Mouse (Mus musculus) CH12.LX (cell line): Measurements from ENCODE around the gene Dctn3. TPM values are rescaled to one million over a fixed set of nuclear protein-coding genes. Genes with fewer than 3 reads are reported as not detected.
A peak's percentile ranks its signal among the peaks of the same experiment; 100 is the strongest.

ENCODE experiments used
- DNase-seq: peaks from one replicate; pipeline ENCODE4 v3.0.0-alpha.2; 2013; ENCODE audit errors: extremely low read depth
- H3K27ac ChIP-seq: 2 replicates; pipeline ENCODE4 v1.5.1; 2012; ENCODE audit warnings: low read depth, mild to moderate bottlenecking, control low read depth, moderate library complexity; ENCODE audit not compliant: insufficient read depth
- H3K27me3 ChIP-seq: replicated peaks from 2 replicates; pipeline ENCODE3; 2012; ENCODE audit warnings: inconsistent platforms
- H3K36me3 ChIP-seq, 2 experiments: replicated peaks in 1 of 2; 2 replicates each; pipeline versions ENCODE3 to v1.6.1; 2012; ENCODE audit warnings: inconsistent platforms in 1 of 2, low read length in 1 of 2, mild to moderate bottlenecking in 1 of 2, mixed read lengths in 1 of 2, moderate library complexity in 1 of 2; ENCODE audit not compliant: control insufficient read depth in 1 of 2, insufficient read depth in 1 of 2
- H3K4me1 ChIP-seq, 2 experiments: 2 replicates each; pipeline ENCODE4 v1.6.1; 2012; ENCODE audit warnings: inconsistent platforms in 1 of 2, moderate library complexity in 1 of 2; ENCODE audit not compliant: insufficient read depth in 2 of 2, control insufficient read depth in 1 of 2
- H3K4me2 ChIP-seq: 2 replicates; pipeline ENCODE4 v1.6.1; 2012; ENCODE audit warnings: low read depth, mild to moderate bottlenecking, control low read depth; ENCODE audit not compliant: poor library complexity, insufficient read depth, severe bottlenecking
- H3K4me3 ChIP-seq, 3 experiments: fragments of 150-350 bp in 1 of 3; sonication (generic) in 1 of 3; replicated peaks in 1 of 3; 2 replicates each; pipeline versions ENCODE3 to v1.5.1; 2011 to 2012; ENCODE audit warnings: low read depth in 2 of 3, low read length in 2 of 3, mild to moderate bottlenecking in 2 of 3, moderate library complexity in 2 of 3, control low read depth in 1 of 3, improper control_type of control experiment in 1 of 3, inconsistent platforms in 1 of 3, mixed read lengths in 1 of 3; ENCODE audit not compliant: poor library complexity in 1 of 3
- H3K79me2 ChIP-seq: replicated peaks from 2 replicates; pipeline ENCODE4 v1.6.1; 2012; ENCODE audit warnings: mild to moderate bottlenecking, moderate library complexity; ENCODE audit not compliant: control insufficient read depth, poor library complexity, insufficient read depth, severe bottlenecking; ENCODE audit errors: extremely low read depth
- H3K9ac ChIP-seq: 2 replicates; pipeline ENCODE4 v1.6.1; 2012; ENCODE audit warnings: low read depth, mild to moderate bottlenecking, control low read depth, moderate library complexity; ENCODE audit not compliant: insufficient read depth
- H3K9me3 ChIP-seq: replicated peaks from 2 replicates; pipeline ENCODE3; 2012; ENCODE audit warnings: low read length, inconsistent platforms, mixed read lengths
- BHLHE40 ChIP-seq: IDR thresholded peaks from 2 replicates; pipeline ENCODE4 v1.6.1; 2011; ENCODE audit warnings: mild to moderate bottlenecking, low read depth, low read length, improper control_type of control experiment
- CHD1 ChIP-seq: IDR thresholded peaks from 2 replicates; pipeline ENCODE4 v1.6.1; 2012; ENCODE audit warnings: low read depth, low read length, improper control_type of control experiment, inconsistent platforms
- CHD2 ChIP-seq: IDR thresholded peaks from 2 replicates; pipeline ENCODE4 v1.6.1; 2011; ENCODE audit warnings: low read length, improper control_type of control experiment
- CTCF ChIP-seq, 2 experiments: IDR thresholded peaks in 1 of 2; conservative IDR thresholded peaks in 1 of 2; 2 replicates each; pipeline ENCODE4 v1.5.1; 2011 to 2012; ENCODE audit warnings: low read depth in 2 of 2, low read length in 2 of 2, improper control_type of control experiment in 1 of 2, inconsistent platforms in 1 of 2, mild to moderate bottlenecking in 1 of 2, moderate library complexity in 1 of 2
- E2F4 ChIP-seq: IDR thresholded peaks from 2 replicates; pipeline ENCODE4 v1.6.1; 2011; ENCODE audit warnings: low read depth, low read length, improper control_type of control experiment; ENCODE audit not compliant: insufficient replicate concordance
- ELF1 ChIP-seq: IDR thresholded peaks from 2 replicates; pipeline ENCODE4 v1.6.1; 2014; ENCODE audit warnings: low read depth, mild to moderate bottlenecking, inconsistent platforms, low read length, improper control_type of control experiment
- EP300 ChIP-seq: IDR thresholded peaks from 2 replicates; pipeline ENCODE4 v1.6.1; 2011; ENCODE audit warnings: low read length, improper control_type of control experiment
- GABPA ChIP-seq: IDR thresholded peaks from 2 replicates; pipeline ENCODE4 v1.6.1; 2012; ENCODE audit warnings: low read depth, low read length, improper control_type of control experiment, inconsistent platforms; ENCODE audit not compliant: insufficient replicate concordance
- JUN ChIP-seq: IDR thresholded peaks from 2 replicates; pipeline ENCODE4 v1.6.1; 2011; ENCODE audit warnings: low read depth, mild to moderate bottlenecking, low read length, improper control_type of control experiment, moderate library complexity; ENCODE audit not compliant: insufficient read depth
- JUND ChIP-seq: conservative IDR thresholded peaks from 2 replicates; pipeline ENCODE4 v1.6.1; 2011; ENCODE audit warnings: low read depth, low read length, improper control_type of control experiment
- KAT2A ChIP-seq: IDR thresholded peaks from 2 replicates; pipeline ENCODE4 v1.6.1; 2012; ENCODE audit warnings: low read length, improper control_type of control experiment, inconsistent platforms; ENCODE audit not compliant: insufficient replicate concordance
- MAX ChIP-seq: IDR thresholded peaks from 2 replicates; pipeline ENCODE4 v1.6.1; 2011; ENCODE audit warnings: low read length, improper control_type of control experiment
- MAZ ChIP-seq: IDR thresholded peaks from 2 replicates; pipeline ENCODE4 v1.6.1; 2012; ENCODE audit warnings: low read depth, mild to moderate bottlenecking, inconsistent platforms, low read length, improper control_type of control experiment, moderate library complexity
- MXI1 ChIP-seq: IDR thresholded peaks from 2 replicates; pipeline ENCODE4 v1.6.1; 2011; ENCODE audit warnings: mild to moderate bottlenecking, low read depth, low read length, improper control_type of control experiment
- NELFE ChIP-seq: IDR thresholded peaks from 2 replicates; pipeline ENCODE4 v1.6.1; 2011; ENCODE audit warnings: low read depth, low read length, improper control_type of control experiment
- NRF1 ChIP-seq: IDR thresholded peaks from 2 replicates; pipeline ENCODE4 v1.6.1; 2014; ENCODE audit warnings: low read depth, mild to moderate bottlenecking, inconsistent platforms, low read length, improper control_type of control experiment, moderate library complexity
- PAX5 ChIP-seq: IDR thresholded peaks from 2 replicates; pipeline ENCODE4 v1.6.1; 2012; ENCODE audit warnings: low read length, inconsistent platforms, mixed read lengths
- POLR2A ChIP-seq: IDR thresholded peaks from 2 replicates; pipeline ENCODE4 v1.6.1; 2011; ENCODE audit warnings: low read depth, mild to moderate bottlenecking, improper control_type of control experiment, low read length
- POLR2AphosphoS2 ChIP-seq: IDR thresholded peaks from 2 replicates; pipeline ENCODE4 v1.6.1; 2011; ENCODE audit warnings: low read depth, low read length, improper control_type of control experiment
- RAD21 ChIP-seq: IDR thresholded peaks from 2 replicates; pipeline ENCODE4 v1.6.1; 2011; ENCODE audit warnings: low read depth, mild to moderate bottlenecking, low read length, improper control_type of control experiment, moderate library complexity
- RCOR1 ChIP-seq: conservative IDR thresholded peaks from 2 replicates; pipeline ENCODE4 v1.6.1; 2012; ENCODE audit warnings: low read depth, mild to moderate bottlenecking, inconsistent platforms, low read length, improper control_type of control experiment
- SIN3A ChIP-seq: IDR thresholded peaks from 2 replicates; pipeline ENCODE4 v1.6.1; 2012; ENCODE audit warnings: low read length, improper control_type of control experiment, inconsistent platforms
- SMC3 ChIP-seq: IDR thresholded peaks from 2 replicates; pipeline ENCODE4 v1.6.1; 2011; ENCODE audit warnings: low read depth, low read length, improper control_type of control experiment
- TBP ChIP-seq: conservative IDR thresholded peaks from 2 replicates; pipeline ENCODE4 v1.6.1; 2011; ENCODE audit warnings: low read depth, low read length, improper control_type of control experiment
- UBTF ChIP-seq: IDR thresholded peaks from 2 replicates; pipeline ENCODE4 v1.6.1; 2012; ENCODE audit warnings: low read depth, mild to moderate bottlenecking, inconsistent platforms, low read length, improper control_type of control experiment, moderate library complexity
- USF1 ChIP-seq: IDR thresholded peaks from 2 replicates; pipeline ENCODE4 v1.6.1; 2014; ENCODE audit warnings: low read depth, mild to moderate bottlenecking, inconsistent platforms, low read length, improper control_type of control experiment
- USF2 ChIP-seq: conservative IDR thresholded peaks from 2 replicates; pipeline ENCODE4 v1.6.1; 2011; ENCODE audit warnings: low read depth, low read length, improper control_type of control experiment
- ZKSCAN1 ChIP-seq: IDR thresholded peaks from 2 replicates; pipeline ENCODE4 v1.6.1; 2012; ENCODE audit warnings: low read depth, inconsistent platforms, low read length, improper control_type of control experiment, borderline replicate concordance
- ZMIZ1 ChIP-seq: IDR thresholded peaks from 2 replicates; pipeline ENCODE4 v1.6.1; 2012; ENCODE audit warnings: low read depth, mild to moderate bottlenecking, inconsistent platforms, low read length, improper control_type of control experiment
- ZNF384 ChIP-seq: IDR thresholded peaks from 2 replicates; pipeline ENCODE4 v1.6.1; 2012; ENCODE audit warnings: low read depth, low read length, improper control_type of control experiment, inconsistent platforms
- dilution Hi-C: fragments of 300-500 bp; cut with MboI; formaldehyde crosslinking; loops from 2 replicates; pipeline ENCODE4 v1.14.3; 2020; ENCODE audit warnings: low sequenced_read_pairs; ENCODE audit not compliant: extremely low pct_unique_long_range_greater_than_20kb, extremely low pct_ligation_motif_present
- in situ Hi-C: fragments of 300-500 bp; cut with MboI; formaldehyde crosslinking; loops from 3 replicates; pipeline ENCODE4 v1.14.3; 2019; ENCODE audit warnings: low sequenced_read_pairs, low pct_ligation_motif_present, low pct_unique_long_range_greater_than_20kb, mixed read lengths
- polyA plus RNA-seq: library from polyadenylated mRNA; unstranded; fragments of >175 nt; gene quantifications from 2 replicates; pipeline ENCODE4 v1.2.1, GENCODE M21; 2012; ENCODE audit warnings: low read depth; ENCODE audit not compliant: insufficient read length
- total RNA-seq, 2 experiments: library from RNA; depleted of rRNA; stranded (reverse); fragments of 300-350 nt in 1 of 2; fragments of >200 nt in 1 of 2; gene quantifications; 2 replicates each; pipeline ENCODE4 v1.2.3; 2012 to 2014

Dctn3 gene
- total and polyA plus RNA-seq, 3 experiments = 90.5 to 133 (median 112) TPM

DNA sequence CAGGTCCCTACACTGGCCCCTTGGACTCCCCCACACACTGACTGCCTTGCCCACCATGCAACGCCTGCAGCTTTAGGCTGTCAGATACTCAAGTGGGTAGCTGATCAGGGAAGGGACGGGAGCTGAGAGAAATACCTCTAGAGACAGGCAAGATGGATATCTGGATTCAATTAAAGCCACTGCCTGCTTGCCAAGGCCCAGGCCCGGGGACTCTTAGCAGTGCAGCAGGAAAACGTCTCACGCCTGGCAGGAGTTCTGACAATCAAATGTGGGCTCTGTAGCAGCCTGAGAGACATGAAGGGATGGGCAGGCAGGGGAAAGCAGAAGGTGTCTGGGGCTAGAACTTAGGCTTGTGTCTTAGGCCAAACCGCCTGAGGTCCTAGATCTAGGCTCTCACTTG is 6.1 kb downstream of the Dctn3 start (continued):
- no peak for TF ChIP-seq USF1
- no peak for TF ChIP-seq ZMIZ1
- TF ChIP-seq, all 38 proteins: peak for 0

DNA sequence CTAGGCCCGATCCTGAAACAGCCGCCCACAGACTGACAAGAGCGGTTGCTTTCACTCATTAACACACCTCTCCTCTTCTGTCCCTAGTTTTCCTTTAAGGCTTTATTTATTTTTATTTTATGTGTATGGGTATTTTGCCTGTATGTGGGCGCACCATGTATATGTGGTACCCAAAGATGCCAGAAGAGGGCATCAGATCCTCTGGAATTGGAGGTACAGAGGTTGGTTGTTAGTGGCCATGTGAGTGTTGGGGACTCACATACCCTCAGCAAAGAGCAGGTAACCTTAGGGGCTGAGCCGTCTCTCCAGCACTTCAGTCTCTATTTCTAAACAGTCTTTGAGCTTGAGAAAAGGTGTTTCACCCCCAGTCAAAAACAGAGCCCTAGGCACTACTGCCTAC is 7.4 kb downstream of the Dctn3 start:
- no peaks in the 10 kb centered on the region for H3K9me3 ChIP-seq
- no peak overlapping the region for H3K27ac ChIP-seq
- peaks cover 48 to 80% of the 10 kb centered on the region in 2 experiments for H3K36me3 ChIP-seq
- no peak for DNase-seq
- TF ChIP-seq RCOR1 (no peak), USF2 (no peak), SMC3 (peak; percentile 43), NELFE (no peak), JUN (no peak), BHLHE40 (no peak), POLR2AphosphoS2 (no peak), CHD2 (no peak), CTCF (conservative IDR thresholded peaks at IDR 0.05 in 1 of 2, IDR thresholded peaks at IDR 0.05 in 1 of 2; ENCODE audit: low read depth in 2 of 2, low read length in 2 of 2) (peak; percentile 11 to 62; a peak in 3 of 4 replicates), TBP (no peak), ELF1 (no peak), CHD1 (no peak), KAT2A (no peak), SIN3A (no peak), E2F4 (no peak), RAD21 (peak; percentile 53)
- H3K79me2 ChIP-seq = peaks cover 7% of the 10 kb centered on the region; the same call in 1 of the 2 replicates
- H3K4me1 ChIP-seq = peaks cover 8 to 22% of the 10 kb centered on the region in 2 experiments
- H3K9ac ChIP-seq = no peak overlapping the region
- dilution Hi-C loops = no loop called here
- in situ Hi-C loops = no loop called here
- H3K4me2 ChIP-seq = no peak overlapping the region
- no peaks in the 10 kb centered on the region for H3K27me3 ChIP-seq
- H3K4me3 ChIP-seq = no peak overlapping the region

DNA sequence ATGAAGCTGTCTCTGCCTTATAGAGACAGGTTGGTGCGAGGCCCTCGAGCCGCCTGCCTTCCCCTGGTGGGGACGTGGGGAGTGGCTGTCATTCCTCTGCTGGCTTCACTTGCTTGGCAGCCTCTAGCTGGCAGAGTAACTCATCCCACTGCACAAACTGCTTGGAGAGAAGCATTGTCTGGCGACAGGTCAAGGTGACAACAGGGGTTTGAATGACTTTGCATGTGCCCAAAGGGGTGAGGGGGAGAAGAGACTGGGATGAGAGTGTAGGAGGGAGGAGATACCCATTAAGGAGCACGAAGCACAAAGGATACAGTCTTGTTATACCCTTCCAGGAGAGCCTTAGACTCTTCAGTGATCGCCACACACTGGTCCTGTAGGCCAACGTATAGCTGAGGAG is 7.9 kb downstream of the Dctn3 start:
- no peaks in the 10 kb centered on the region for H3K9me3 ChIP-seq
- no peak overlapping the region for H3K4me3 ChIP-seq
- no peaks in the 10 kb centered on the region for H3K27me3 ChIP-seq
- no peak for DNase-seq
- peaks cover 7% of the 10 kb centered on the region; the same call in 1 of the 2 replicates for H3K79me2 ChIP-seq
- H3K9ac ChIP-seq = no peak overlapping the region
- no peak overlapping the region for H3K4me2 ChIP-seq
- peaks cover 8 to 22% of the 10 kb centered on the region in 2 experiments for H3K4me1 ChIP-seq
- no peak overlapping the region for H3K27ac ChIP-seq
- dilution Hi-C loops (no loop called here), in situ Hi-C loops (no loop called here)
- TF ChIP-seq ZNF384 (no peak), POLR2A (no peak), CTCF (conservative IDR thresholded peaks at IDR 0.05 in 1 of 2, IDR thresholded peaks at IDR 0.05 in 1 of 2; ENCODE audit: low read depth in 2 of 2, low read length in 2 of 2) (no peak), KAT2A (no peak), TBP (no peak), MAX (no peak), JUND (no peak), MXI1 (no peak), SIN3A (no peak), UBTF (no peak), PAX5 (no peak), POLR2AphosphoS2 (no peak), EP300 (no peak), ZMIZ1 (no peak), GABPA (no peak), NRF1 (no peak), ZKSCAN1 (no peak), MAZ (no peak)
- peaks cover 45 to 75% of the 10 kb centered on the region in 2 experiments for H3K36me3 ChIP-seq
